Mouse (Mus musculus): ENCODE measurements around the gene 1700028J19Rik. TPM values are rescaled to one million over a fixed set of nuclear protein-coding genes. Genes with fewer than 3 reads are reported as not detected.
"Not testable (repeated sequence)": the region's sequence is repeated elsewhere in the genome, so short reads cannot be mapped to it uniquely, and the experiment has no call there.

Gene 1700028J19Rik
- polyA plus RNA-seq, 1 experiment from 2014 or later, result 0.57 TPM

DNA sequence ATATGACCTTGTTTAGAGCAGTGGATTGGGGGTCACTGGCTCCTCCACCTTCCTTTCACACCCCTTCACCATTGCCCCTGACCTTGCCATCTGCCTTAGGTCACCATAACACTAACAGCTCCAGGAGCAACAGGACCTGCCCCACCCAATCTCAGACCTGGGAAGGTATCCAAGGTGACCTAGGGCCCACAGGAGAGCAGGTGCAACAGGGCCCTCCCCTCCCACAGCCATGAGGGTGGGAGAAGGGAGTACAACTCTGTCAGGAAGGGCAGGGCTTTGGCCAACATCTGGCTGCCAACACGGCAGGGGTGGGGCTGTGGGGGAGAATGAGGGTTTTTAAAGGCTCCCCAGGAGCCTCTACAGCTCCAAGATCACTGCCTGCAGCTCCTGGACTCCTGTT, 21.4 kb downstream of the 1700028J19Rik start, which contains the start of gene Klk1:
Klk1 (plus strand) TSS at position 285 of the 400 bp plus-strand sequence.
- no peak within 1 kb of the TSS for H3K9ac ChIP-seq (ENCODE audit: low read length)
- ATAC-seq (ENCODE audit: low FRiP score, low TSS enrichment), result no peak
- no peaks in the 10 kb centered on the region for H3K36me3 ChIP-seq (ENCODE audit: control insufficient read depth, insufficient read depth, low read length)
- no peak within 1 kb of the TSS for H3K4me2 ChIP-seq (replicated peaks; ENCODE audit: low read depth)
- H3K27me3 ChIP-seq (ENCODE audit: control insufficient read depth, insufficient read depth, low read length), result no peaks in the 10 kb centered on the region
- peak; percentile 29 for DNase-seq (ENCODE audit: low spot score)
- no peaks in the 10 kb centered on the region for H3K9me3 ChIP-seq (ENCODE audit: control insufficient read depth, low read length)
- TF ChIP-seq CTCF (IDR thresholded peaks at IDR 0.05; ENCODE audit: low read depth), result no peak
- no peak for TF ChIP-seq EP300 (optimal IDR thresholded peaks at IDR 0.05)
- WGBS, result 18% methylated on average over 1 of the region's 1 CpGs
- H3K4me3 ChIP-seq (ENCODE audit: low read depth, low read length), result no peak within 1 kb of the TSS
- no peak within 1 kb of the TSS for H3K27ac ChIP-seq (replicated peaks)
- no peaks in the 10 kb centered on the region for H3K4me1 ChIP-seq (replicated peaks; ENCODE audit: control insufficient read depth, insufficient read depth)

DNA sequence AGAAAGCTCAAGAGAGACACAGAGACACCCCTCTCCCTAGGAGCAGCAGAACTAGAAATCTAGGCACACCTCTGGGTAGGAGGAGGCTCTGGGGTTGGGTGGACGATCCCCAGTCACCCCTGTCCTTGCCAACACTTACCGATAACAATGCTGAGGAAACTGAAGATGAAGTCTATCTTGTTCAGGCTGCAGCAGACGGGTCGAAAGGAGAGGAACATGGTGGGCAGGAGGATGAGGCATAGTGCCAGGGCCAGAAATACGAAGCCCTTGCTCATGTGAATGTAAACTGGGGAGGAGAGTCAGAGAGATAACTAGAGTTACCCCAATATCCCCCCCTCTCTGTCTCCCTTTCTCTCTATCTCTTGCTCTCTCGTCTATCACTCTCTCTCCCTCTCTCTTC, 24.2 kb downstream of the 1700028J19Rik start:
- DNase-seq (ENCODE audit: low spot score), result not testable (repeated sequence)

DNA sequence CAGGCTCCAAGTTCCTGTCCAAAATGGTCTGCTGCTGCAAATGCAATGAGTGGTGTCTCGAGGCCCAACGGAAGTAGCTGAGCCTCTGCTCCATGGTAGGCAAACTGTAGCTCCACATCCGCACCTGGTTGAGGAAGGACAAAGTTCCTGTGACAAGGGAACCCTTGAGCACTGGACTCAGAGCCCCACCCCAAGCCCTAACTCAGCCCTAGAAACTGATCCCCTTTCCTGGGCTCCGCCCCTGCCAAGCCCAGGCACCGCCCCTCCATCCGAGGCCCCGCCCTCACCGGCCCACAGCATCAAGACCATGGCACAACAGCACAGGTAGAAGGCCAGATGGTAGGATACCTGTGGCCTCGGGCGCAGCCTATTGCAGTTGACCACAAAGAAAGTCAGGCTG, 24.9 kb downstream of the 1700028J19Rik start:
- not testable (repeated sequence) for H3K4me2 ChIP-seq (replicated peaks; ENCODE audit: low read depth); H3K9ac ChIP-seq (ENCODE audit: low read length); DNase-seq (ENCODE audit: low spot score); H3K4me3 ChIP-seq (ENCODE audit: low read depth, low read length); H3K36me3 ChIP-seq (ENCODE audit: control insufficient read depth, insufficient read depth, low read length); H3K27me3 ChIP-seq (ENCODE audit: control insufficient read depth, insufficient read depth, low read length); H3K4me1 ChIP-seq (replicated peaks; ENCODE audit: control insufficient read depth, insufficient read depth); H3K27ac ChIP-seq (replicated peaks); H3K9me3 ChIP-seq (ENCODE audit: control insufficient read depth, low read length); ATAC-seq (ENCODE audit: low FRiP score, low TSS enrichment)
- 66% methylated on average over 8 of the region's 10 CpGs for WGBS

More for the DNA sequence above, 24.2 kb downstream of the 1700028J19Rik start:
- H3K4me1 ChIP-seq (replicated peaks; ENCODE audit: control insufficient read depth, insufficient read depth); H3K4me3 ChIP-seq (ENCODE audit: low read depth, low read length); H3K9me3 ChIP-seq (ENCODE audit: control insufficient read depth, low read length); H3K36me3 ChIP-seq (ENCODE audit: control insufficient read depth, insufficient read depth, low read length); ATAC-seq (ENCODE audit: low FRiP score, low TSS enrichment); H3K9ac ChIP-seq (ENCODE audit: low read length); H3K4me2 ChIP-seq (replicated peaks; ENCODE audit: low read depth); H3K27me3 ChIP-seq (ENCODE audit: control insufficient read depth, insufficient read depth, low read length); H3K27ac ChIP-seq (replicated peaks): not testable (repeated sequence)
- 74% methylated on average over 5 of the region's 6 CpGs for WGBS

DNA sequence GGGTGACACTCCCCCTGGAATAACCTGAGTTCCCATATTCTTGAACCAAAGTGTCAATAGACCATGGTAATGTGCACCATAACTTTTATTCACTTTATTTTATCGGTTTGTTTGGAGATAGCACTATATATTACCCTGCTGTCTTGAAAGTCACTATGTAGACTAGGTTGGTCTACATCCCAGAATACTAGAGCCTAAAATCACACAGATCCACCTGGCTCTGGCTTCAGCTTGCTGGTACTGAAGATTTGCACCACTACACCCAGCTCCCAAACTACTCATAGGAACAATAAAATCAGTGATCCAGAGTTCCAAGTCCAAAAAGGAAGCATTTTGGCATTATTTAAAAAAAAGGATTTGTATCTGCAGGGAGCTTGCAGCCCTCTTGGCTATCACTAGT, 30.9 kb downstream of the 1700028J19Rik start, which contains the start of gene Klk1b5:
Klk1b5 (plus strand) TSS at position 301 of the 400 bp plus-strand sequence.
- no peak within 1 kb of the TSS for H3K4me2 ChIP-seq (replicated peaks; ENCODE audit: low read depth)
- H3K27me3 ChIP-seq (ENCODE audit: control insufficient read depth, insufficient read depth, low read length), result no peaks in the 10 kb centered on the region
- no peak within 1 kb of the TSS for H3K9ac ChIP-seq (ENCODE audit: low read length)
- WGBS, result 74% methylated on average over 1 of the region's 1 CpGs
- no peak for TF ChIP-seq EP300 (optimal IDR thresholded peaks at IDR 0.05)
- no peak for TF ChIP-seq CTCF (IDR thresholded peaks at IDR 0.05; ENCODE audit: low read depth)
- no peak within 1 kb of the TSS for H3K4me3 ChIP-seq (ENCODE audit: low read depth, low read length)
- no peak within 1 kb of the TSS for H3K27ac ChIP-seq (replicated peaks)
- no peaks in the 10 kb centered on the region for H3K4me1 ChIP-seq (replicated peaks; ENCODE audit: control insufficient read depth, insufficient read depth)
- no peaks in the 10 kb centered on the region for H3K9me3 ChIP-seq (ENCODE audit: control insufficient read depth, low read length)
- DNase-seq (ENCODE audit: low spot score) (no peak), ATAC-seq (ENCODE audit: low FRiP score, low TSS enrichment) (no peak)
- H3K36me3 ChIP-seq (ENCODE audit: control insufficient read depth, insufficient read depth, low read length), result no peaks in the 10 kb centered on the region

DNA sequence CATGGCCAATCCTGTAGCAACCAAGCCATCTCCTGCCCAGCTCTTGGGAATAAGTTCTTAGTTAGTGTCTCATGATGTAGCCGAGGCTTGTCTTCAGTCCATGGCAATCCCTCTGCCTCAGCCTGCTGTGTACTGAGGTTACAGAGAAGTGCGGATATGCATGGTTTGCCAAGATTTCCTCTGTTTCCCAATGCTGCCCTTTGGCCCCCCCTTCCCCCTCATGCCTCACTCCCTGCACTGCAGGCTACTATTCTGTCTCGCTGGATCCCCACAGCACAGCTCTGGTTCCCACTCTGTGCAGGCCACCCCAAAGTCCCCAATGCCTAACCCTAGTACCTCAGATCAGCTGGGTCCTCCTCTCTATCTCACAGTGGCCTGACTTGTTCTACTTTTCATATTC, 38.2 kb downstream of the 1700028J19Rik start:
- Histone ChIP-seq H3K27me3 (ENCODE audit: control insufficient read depth, insufficient read depth, low read length) (no peaks in the 10 kb centered on the region), H3K27ac (replicated peaks) (no peak overlapping the region), H3K4me3 (ENCODE audit: low read depth, low read length) (no peak overlapping the region), H3K9me3 (ENCODE audit: control insufficient read depth, low read length) (no peaks in the 10 kb centered on the region), H3K36me3 (ENCODE audit: control insufficient read depth, insufficient read depth, low read length) (no peaks in the 10 kb centered on the region), H3K4me2 (replicated peaks; ENCODE audit: low read depth) (no peak overlapping the region), H3K4me1 (replicated peaks; ENCODE audit: control insufficient read depth, insufficient read depth) (no peaks in the 10 kb centered on the region), H3K9ac (ENCODE audit: low read length) (no peak overlapping the region)
- TF ChIP-seq CTCF (IDR thresholded peaks at IDR 0.05; ENCODE audit: low read depth) (no peak), EP300 (optimal IDR thresholded peaks at IDR 0.05) (no peak)
- WGBS, result 67% methylated on average over 3 of the region's 3 CpGs
- no peak for ATAC-seq (ENCODE audit: low FRiP score, low TSS enrichment)
- DNase-seq (ENCODE audit: low spot score), result no peak

DNA sequence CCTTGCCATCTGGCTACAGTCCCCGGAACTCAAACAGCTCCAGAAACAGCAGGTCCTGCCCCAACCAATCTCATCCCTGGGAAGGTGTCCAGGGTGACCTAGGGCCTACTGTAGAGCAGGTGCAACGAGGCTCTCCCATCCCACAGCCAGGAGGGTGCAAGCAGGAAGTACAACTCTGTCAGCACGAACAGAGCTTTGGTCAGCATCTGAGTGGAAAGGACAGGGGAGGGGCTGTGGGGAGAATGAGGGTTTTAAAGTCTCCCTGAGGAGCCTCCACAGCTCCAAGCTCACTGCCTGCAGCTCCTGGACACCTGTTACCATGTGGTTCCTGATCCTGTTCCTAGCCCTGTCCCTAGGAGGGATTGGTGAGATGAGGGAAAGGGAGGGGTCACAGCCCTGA, 39.4 kb downstream of the 1700028J19Rik start, which contains the start of gene Klk1b4:
Klk1b4 (plus strand) TSS at position 301 of the 400 bp plus-strand sequence.
- WGBS, result 34% methylated on average over 3 of the region's 3 CpGs
- not testable (repeated sequence) for H3K27me3 ChIP-seq (ENCODE audit: control insufficient read depth, insufficient read depth, low read length); DNase-seq (ENCODE audit: low spot score); H3K4me1 ChIP-seq (replicated peaks; ENCODE audit: control insufficient read depth, insufficient read depth); H3K27ac ChIP-seq (replicated peaks); H3K4me2 ChIP-seq (replicated peaks; ENCODE audit: low read depth); H3K9ac ChIP-seq (ENCODE audit: low read length); H3K4me3 ChIP-seq (ENCODE audit: low read depth, low read length); ATAC-seq (ENCODE audit: low FRiP score, low TSS enrichment); H3K36me3 ChIP-seq (ENCODE audit: control insufficient read depth, insufficient read depth, low read length); H3K9me3 ChIP-seq (ENCODE audit: control insufficient read depth, low read length)

All from stomach, postnatal 0 days (tissue).